Mouse (Mus musculus): ENCODE data around the gene Cth. TPM values are rescaled to one million over a fixed set of nuclear protein-coding genes. Genes with fewer than 3 reads are reported as not detected.

Gene Cth
- polyA plus RNA-seq, 1 experiment, result 44.6 TPM

DNA sequence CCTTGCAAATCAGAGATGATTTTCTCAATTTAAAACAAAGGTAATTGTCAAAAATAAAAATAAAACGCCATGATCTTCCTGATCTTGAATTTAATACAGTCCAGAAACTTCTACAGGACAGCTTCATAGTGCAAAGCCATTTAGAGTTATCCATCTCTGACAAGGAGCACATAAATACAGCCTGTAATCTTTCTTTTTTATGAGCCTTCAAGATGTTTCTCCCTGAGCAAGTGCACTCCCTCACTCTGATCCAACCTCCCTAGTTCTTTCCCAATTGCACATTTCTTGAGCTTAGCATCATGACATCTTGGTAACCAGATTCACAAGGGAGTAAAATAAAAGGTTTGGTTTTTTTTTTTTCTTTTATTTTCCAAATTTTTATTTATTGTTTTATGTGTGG lies 72.1 kb downstream of the Cth start:
- Histone ChIP-seq H3K4me1 (ENCODE audit: control insufficient read depth, insufficient read depth, low read length) (peaks cover 2% of the 10 kb centered on the region; the same call in 1 of the 2 replicates), H3K27ac (ENCODE audit: insufficient read depth, low read length) (no peak overlapping the region), H3K4me3 (ENCODE audit: insufficient read depth, low read length) (no peak overlapping the region)
- TF ChIP-seq CTCF (IDR thresholded peaks at IDR 0.05; ENCODE audit: borderline replicate concordance, insufficient read depth, low read length), result no peak
- no peak for TF ChIP-seq POLR2A (IDR thresholded peaks at IDR 0.05; ENCODE audit: low read depth, low read length)

DNA sequence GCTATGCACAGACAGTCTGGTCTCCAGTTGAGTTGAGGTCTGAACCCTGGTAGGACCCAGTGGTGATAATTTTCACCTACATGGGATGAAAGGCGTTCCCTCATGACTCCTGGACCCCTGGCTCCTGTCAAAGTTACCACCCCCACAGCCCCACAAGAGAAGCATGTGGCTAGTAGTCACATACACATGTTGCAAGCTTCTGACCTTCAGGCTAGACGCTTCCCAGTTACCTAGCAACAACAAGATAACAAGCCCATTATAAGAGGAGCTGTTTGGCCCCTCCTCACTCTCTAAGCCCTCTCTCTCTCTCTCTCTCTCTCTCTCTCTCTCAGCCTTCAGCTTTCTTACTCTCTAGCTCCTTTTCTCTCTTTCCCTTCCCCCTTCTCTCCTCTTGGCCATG lies 76.4 kb downstream of the Cth start:
- Histone ChIP-seq H3K4me3 (ENCODE audit: insufficient read depth, low read length) (no peak overlapping the region), H3K4me1 (ENCODE audit: control insufficient read depth, insufficient read depth, low read length) (peaks cover 2% of the 10 kb centered on the region; the same call in 1 of the 2 replicates), H3K27ac (ENCODE audit: insufficient read depth, low read length) (no peak overlapping the region; the same call in 1 of the 2 replicates)
- TF ChIP-seq CTCF (IDR thresholded peaks at IDR 0.05; ENCODE audit: borderline replicate concordance, insufficient read depth, low read length) (no peak), POLR2A (IDR thresholded peaks at IDR 0.05; ENCODE audit: low read depth, low read length) (no peak)

DNA sequence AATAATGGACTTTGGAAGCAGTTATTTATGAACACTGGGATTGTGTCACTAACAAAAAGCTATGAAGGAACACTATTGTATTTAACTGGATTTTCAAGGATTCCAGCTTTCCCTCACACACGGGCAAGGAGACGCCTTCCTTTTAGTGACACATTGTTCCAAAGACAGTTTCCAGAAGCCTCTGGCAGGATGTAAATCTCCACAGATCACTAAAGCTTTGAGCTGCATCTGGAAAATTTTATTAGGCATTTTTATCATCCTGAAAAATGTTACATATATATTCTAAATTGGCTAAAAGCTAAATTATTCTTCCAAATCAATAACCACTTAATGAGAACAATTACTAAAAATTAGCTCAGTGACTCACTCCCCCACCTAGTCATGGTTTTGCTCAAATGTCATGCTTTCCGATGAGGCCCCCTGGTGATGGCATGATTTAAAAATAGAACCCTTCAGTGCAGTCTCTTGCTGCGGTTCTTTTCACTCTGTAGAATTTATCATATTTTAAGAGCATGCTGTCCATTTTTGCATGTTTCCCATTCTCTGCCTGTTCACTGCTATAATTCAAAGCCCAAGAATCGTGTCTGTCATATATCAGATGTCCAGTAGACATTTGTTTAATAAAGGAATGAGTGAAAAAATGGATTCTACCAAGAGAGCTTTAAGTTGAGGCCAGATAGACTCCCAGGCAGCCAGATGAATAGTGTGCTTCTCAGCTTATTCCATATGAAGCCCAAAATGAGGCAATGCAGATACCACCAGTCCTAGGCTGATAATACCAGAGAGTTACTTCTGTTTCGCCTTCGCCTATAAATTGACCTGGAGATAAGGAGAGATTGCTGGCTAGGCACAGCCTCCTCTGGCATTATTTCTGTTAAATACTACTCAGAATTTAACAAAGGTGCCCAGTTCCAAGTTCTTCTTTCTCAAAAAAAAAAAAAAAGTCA lies 77.3 kb downstream of the Cth start:
- TF ChIP-seq CTCF (IDR thresholded peaks at IDR 0.05; ENCODE audit: borderline replicate concordance, insufficient read depth, low read length), result no peak
- TF ChIP-seq POLR2A (IDR thresholded peaks at IDR 0.05; ENCODE audit: low read depth, low read length), result no peak
- Histone ChIP-seq H3K4me1 (ENCODE audit: control insufficient read depth, insufficient read depth, low read length) (peaks cover 2% of the 10 kb centered on the region; the same call in 1 of the 2 replicates), H3K27ac (ENCODE audit: insufficient read depth, low read length) (peak overlapping the region; percentile 47; the same call in 1 of the 2 replicates), H3K4me3 (ENCODE audit: insufficient read depth, low read length) (no peak overlapping the region)

Other genes starting within 250 kb of the Cth start
- 34.8 and 39.3 TPM in 2 replicates for gene Ankrd13c, start 22.2 kb upstream of the Cth start, polyA plus RNA-seq (2011; ENCODE audit: insufficient read length, low read depth, missing spikeins)
- gene Srsf11, start 111.6 kb upstream of the Cth start, polyA plus RNA-seq (2011; ENCODE audit: insufficient read length, low read depth, missing spikeins), result 227 and 267 TPM in 2 replicates
- gene Lrrc40, start 111.6 kb upstream of the Cth start, polyA plus RNA-seq (2011; ENCODE audit: insufficient read length, low read depth, missing spikeins), result 39.1 and 63.1 TPM in 2 replicates